8 mouse cellular contexts compared by ENCODE assay signal in genomic region chr15:98631493-98631892, GRCm38 (mm10). TPM values are rescaled to one million over a fixed set of nuclear protein-coding genes. Genes with fewer than 3 reads are reported as not detected.
DNase-seq lines count a peak whose midpoint lies in the region; ATAC-seq and TF ChIP-seq lines count a peak whose summit lies in the region.

No protein-coding gene starts in this region.

- peak; percentile 83 for TF ChIP-seq EP300 in ES-Bruce4 (IDR thresholded peaks at IDR 0.05; ENCODE audit: insufficient read depth, low read depth, low read length)

- DNase-seq in adrenal gland, postnatal 10 days, result peak; percentile 83
- peak; percentile 88 for DNase-seq in embryonic facial prominence, embryonic 11.5 days (ENCODE audit: low spot score)
- DNase-seq in kidney, postnatal 0 days (ENCODE audit: low spot score), result peak; percentile 84
- peak; percentile 80 to 88 for DNase-seq in lung, postnatal 4 days
- peak; percentile 80 for DNase-seq in retina, postnatal 7 days (ENCODE audit: low read depth, low spot score)
- no peak for DNase-seq in right cerebral cortex, adult 18-20 months

- peak overlapping the region; percentile 99 for H3K4me2 ChIP-seq in embryonic facial prominence, embryonic 11.5 days (ENCODE audit: low read depth, low read length)
- H3K4me2 ChIP-seq in heart, embryonic 15.5 days, result peak overlapping the region; percentile 91
- H3K4me2 ChIP-seq in kidney, postnatal 0 days (ENCODE audit: low read length), result peak overlapping the region; percentile 85

- TF ChIP-seq CTCF in ES-Bruce4 (IDR thresholded peaks at IDR 0.05; ENCODE audit: low read depth, low read length), result peak; percentile 98
- TF ChIP-seq CTCF in kidney, postnatal 0 days (IDR thresholded peaks at IDR 0.05; ENCODE audit: low read depth), result peak; percentile 95

- no peaks in the 10 kb centered on the region for H3K27me3 ChIP-seq in ES-Bruce4 (ENCODE audit: control insufficient read depth, insufficient read depth, low read length, poor library complexity, severe bottlenecking)
- peaks cover 20% of the 10 kb centered on the region for H3K27me3 ChIP-seq in embryonic facial prominence, embryonic 11.5 days (ENCODE audit: control insufficient read depth, insufficient read depth, low read length)
- H3K27me3 ChIP-seq in heart, embryonic 15.5 days, result peaks cover 61% of the 10 kb centered on the region
- 0 out of 2 replicates have a peak, but pooled peaks cover 3% of the 10 kb centered on the region for H3K27me3 ChIP-seq in kidney, postnatal 0 days (ENCODE audit: insufficient read depth, low read length)

- no peaks in the 10 kb centered on the region for H3K9me3 ChIP-seq in ES-Bruce4 (replicated peaks; ENCODE audit: control insufficient read depth, insufficient read depth, low read length, poor library complexity, severe bottlenecking)
- H3K9me3 ChIP-seq in embryonic facial prominence, embryonic 11.5 days (replicated peaks; ENCODE audit: control insufficient read depth, low read length), result no peaks in the 10 kb centered on the region
- H3K9me3 ChIP-seq in heart, embryonic 15.5 days (replicated peaks), result no peaks in the 10 kb centered on the region
- H3K9me3 ChIP-seq in kidney, postnatal 0 days (replicated peaks; ENCODE audit: low read length), result no peaks in the 10 kb centered on the region

- no peak for TF ChIP-seq POLR2A in ES-Bruce4 (IDR thresholded peaks at IDR 0.05; ENCODE audit: insufficient read depth, low read length)

- peak overlapping the region; percentile 47 for H3K4me3 ChIP-seq in ES-Bruce4 (ENCODE audit: low read depth, low read length)
- H3K4me3 ChIP-seq in embryonic facial prominence, embryonic 11.5 days (ENCODE audit: low read depth, low read length), result peak overlapping the region; percentile 75; the same call in 1 of the 2 replicates
- peak overlapping the region; percentile 77 for H3K4me3 ChIP-seq in heart, embryonic 15.5 days
- H3K4me3 ChIP-seq in kidney, postnatal 0 days (replicated peaks; ENCODE audit: low read depth, low read length), result peak overlapping the region; percentile 37

- WGBS in embryonic facial prominence, embryonic 11.5 days, result under 1% methylated on average over 18 of the region's 18 CpGs
- WGBS in heart, embryonic 15.5 days, result under 1% methylated on average over 18 of the region's 18 CpGs
- WGBS in kidney, postnatal 0 days, result under 1% methylated on average over 18 of the region's 18 CpGs

- peak overlapping the region; percentile 32 for H3K9ac ChIP-seq in ES-Bruce4 (ENCODE audit: low read depth, poor library complexity, severe bottlenecking)
- peak overlapping the region; percentile 52 for H3K9ac ChIP-seq in embryonic facial prominence, embryonic 11.5 days (replicated peaks; ENCODE audit: low read length)
- peak overlapping the region; percentile 53 for H3K9ac ChIP-seq in heart, embryonic 15.5 days
- 0 out of 2 replicates have a peak overlapping the region, but pooled peaks have one; percentile 44 for H3K9ac ChIP-seq in kidney, postnatal 0 days (ENCODE audit: low read depth, low read length)

- ATAC-seq in embryonic facial prominence, embryonic 11.5 days (replicated peaks; ENCODE audit: insufficient number of reproducible peaks, low FRiP score, low TSS enrichment, low read depth), result 0 out of 2 replicates have a peak, but pooled peaks have one; percentile 11
- 0 out of 2 replicates have a peak, but pooled peaks have one; percentile 5 for ATAC-seq in heart, embryonic 15.5 days (replicated peaks; ENCODE audit: insufficient number of reproducible peaks, insufficient read depth, low FRiP score, low read depth)
- peak; percentile 61 for ATAC-seq in kidney, postnatal 0 days (replicated peaks; ENCODE audit: low FRiP score, low read depth)

- H3K36me3 ChIP-seq in ES-Bruce4 (ENCODE audit: control insufficient read depth, insufficient read depth, low read length, poor library complexity, severe bottlenecking), result no peaks in the 10 kb centered on the region
- H3K36me3 ChIP-seq in embryonic facial prominence, embryonic 11.5 days (replicated peaks; ENCODE audit: control insufficient read depth, insufficient read depth, low read depth, low read length), result no peaks in the 10 kb centered on the region
- H3K36me3 ChIP-seq in heart, embryonic 15.5 days, result no peaks in the 10 kb centered on the region
- no peaks in the 10 kb centered on the region for H3K36me3 ChIP-seq in kidney, postnatal 0 days (ENCODE audit: insufficient read depth, low read length)

- no peak overlapping the region for H3K27ac ChIP-seq in ES-Bruce4 (ENCODE audit: insufficient read depth, low read length)
- H3K27ac ChIP-seq in embryonic facial prominence, embryonic 11.5 days (replicated peaks; ENCODE audit: low read depth, low read length), result no peak overlapping the region
- H3K27ac ChIP-seq in heart, embryonic 15.5 days, result 0 out of 2 replicates have a peak overlapping the region, but pooled peaks have one; percentile 20
- H3K27ac ChIP-seq in kidney, postnatal 0 days, result no peak overlapping the region

- peaks cover 8% of the 10 kb centered on the region for H3K4me1 ChIP-seq in ES-Bruce4 (ENCODE audit: control insufficient read depth, insufficient read depth, low read length)
- peaks cover 12% of the 10 kb centered on the region for H3K4me1 ChIP-seq in embryonic facial prominence, embryonic 11.5 days (ENCODE audit: control insufficient read depth, insufficient read depth, low read length)
- H3K4me1 ChIP-seq in heart, embryonic 15.5 days (replicated peaks), result peaks cover 67% of the 10 kb centered on the region
- peaks cover 31% of the 10 kb centered on the region for H3K4me1 ChIP-seq in kidney, postnatal 0 days (replicated peaks; ENCODE audit: insufficient read depth, low read length)

RNA-seq across cellular contexts. Expression of gene Cacnb3, which starts 0.9 kb away (rescaled TPM):
- 16.8 and 18.7 TPM in 2 replicates for polyA plus RNA-seq in ES-Bruce4 (2011; ENCODE audit: insufficient read depth, insufficient read length, low read depth, missing spikeins)
- 10 to 100 TPM; 12.6 to 18.8 TPM for total RNA-seq in adrenal gland, postnatal 10 days (2021)
- polyA plus RNA-seq in embryonic facial prominence, embryonic 11.5 days (2014; fragmentation: Nextera tagmentation; extraction: Ambion mirVana), result 32.3 and 33.4 TPM in 2 replicates
- 8.7 and 12.8 TPM in 2 replicates for polyA plus RNA-seq in heart, embryonic 15.5 days (2015; fragmentation: Nextera tagmentation; extraction: Ambion mirVana)
- polyA plus RNA-seq in kidney, postnatal 0 days (2015; fragmentation: Nextera tagmentation; extraction: Ambion mirVana), result 19.8 and 22.4 TPM in 2 replicates

RNA-seq across cellular contexts. Expression of gene Adcy6, which starts 21.6 kb away (rescaled TPM):
- 12.5 and 12.8 TPM in 2 replicates for polyA plus RNA-seq in ES-Bruce4 (2011; ENCODE audit: insufficient read depth, insufficient read length, low read depth, missing spikeins)
- 100 to 1,000 TPM in 1 of 2 experiments, 10 to 100 TPM in 1; 83.5 to 101 TPM for total RNA-seq in adrenal gland, postnatal 10 days (2021)
- 8.4 and 10.4 TPM in 2 replicates for polyA plus RNA-seq in embryonic facial prominence, embryonic 11.5 days (2014; fragmentation: Nextera tagmentation; extraction: Ambion mirVana)
- polyA plus RNA-seq in heart, embryonic 15.5 days (2015; fragmentation: Nextera tagmentation; extraction: Ambion mirVana), result 36.5 and 43.0 TPM in 2 replicates
- 16.8 and 17.0 TPM in 2 replicates for polyA plus RNA-seq in kidney, postnatal 0 days (2015; fragmentation: Nextera tagmentation; extraction: Ambion mirVana)

RNA-seq across cellular contexts. Expression of gene Ddx23, which starts 31.2 kb away (rescaled TPM):
- polyA plus RNA-seq in ES-Bruce4 (2011; ENCODE audit: insufficient read depth, insufficient read length, low read depth, missing spikeins), result 121 TPM in 2 replicates
- 10 to 100 TPM; 55.5 to 72.4 TPM for total RNA-seq in adrenal gland, postnatal 10 days (2021)
- 20.8 and 22.0 TPM in 2 replicates for polyA plus RNA-seq in embryonic facial prominence, embryonic 11.5 days (2014; fragmentation: Nextera tagmentation; extraction: Ambion mirVana)
- 16.1 and 17.8 TPM in 2 replicates for polyA plus RNA-seq in heart, embryonic 15.5 days (2015; fragmentation: Nextera tagmentation; extraction: Ambion mirVana)
- 14.6 and 17.6 TPM in 2 replicates for polyA plus RNA-seq in kidney, postnatal 0 days (2015; fragmentation: Nextera tagmentation; extraction: Ambion mirVana)

RNA-seq across cellular contexts. Expression of gene Rnd1, which starts 45.8 kb away (rescaled TPM):
- polyA plus RNA-seq in ES-Bruce4 (2011; ENCODE audit: insufficient read depth, insufficient read length, low read depth, missing spikeins), result 3.4 and 3.7 TPM in 2 replicates
- 1 to 10 TPM; 1.9 to 2.3 TPM for total RNA-seq in adrenal gland, postnatal 10 days (2021)
- 0.63 and 0.92 TPM in 2 replicates for polyA plus RNA-seq in embryonic facial prominence, embryonic 11.5 days (2014; fragmentation: Nextera tagmentation; extraction: Ambion mirVana)
- 1.1 and 1.2 TPM in 2 replicates for polyA plus RNA-seq in heart, embryonic 15.5 days (2015; fragmentation: Nextera tagmentation; extraction: Ambion mirVana)
- 0.50 and 0.66 TPM in 2 replicates for polyA plus RNA-seq in kidney, postnatal 0 days (2015; fragmentation: Nextera tagmentation; extraction: Ambion mirVana)

Comparison
In these comparisons a context has a peak if more than half of its experiments do, and no peak if none do; other contexts are left out.
1. ATAC-seq: peak in every context shown above with its lines; median percentile 61 in kidney, postnatal 0 days; 11 in embryonic facial prominence, embryonic 11.5 days; 5 in heart, embryonic 15.5 days.